Mouse (Mus musculus) cerebellum, adult 2 months (tissue): ENCODE data around the gene Dut. TPM values are rescaled to one million over a fixed set of nuclear protein-coding genes. Genes with fewer than 3 reads are reported as not detected.

Experiments
- DNase-seq, 2 experiments: peaks; one replicate each; pipeline ENCODE4 v3.0.0; 2021
- H3K27ac ChIP-seq: fragments of 200-500 bp; 2 replicates; pipeline ENCODE4 v1.5.1; 2012; ENCODE audit warnings: low read length, control low read depth, inconsistent platforms; ENCODE audit not compliant: insufficient read depth
- H3K27me3 ChIP-seq: fragments of 200-500 bp; 2 replicates; pipeline ENCODE4 v1.6.1; 2012; ENCODE audit warnings: inconsistent platforms, mild to moderate bottlenecking, low read length, moderate library complexity; ENCODE audit not compliant: control insufficient read depth, insufficient read depth
- H3K4me1 ChIP-seq: fragments of 200-500 bp; 2 replicates; pipeline ENCODE4 v1.6.1; 2011; ENCODE audit warnings: low read length; ENCODE audit not compliant: control insufficient read depth, insufficient read depth
- H3K4me3 ChIP-seq: fragments of 200-500 bp; replicated peaks from 2 replicates; pipeline ENCODE3; 2011; ENCODE audit warnings: mild to moderate bottlenecking, low read depth, low read length, control low read depth; ENCODE audit not compliant: insufficient read depth
- CTCF ChIP-seq: fragments of 200-500 bp; IDR thresholded peaks from 2 replicates; pipeline ENCODE4 v1.5.1; 2011; ENCODE audit warnings: low read depth, mild to moderate bottlenecking, control low read depth, low read length, moderate library complexity, borderline replicate concordance; ENCODE audit not compliant: insufficient read depth
- POLR2A ChIP-seq: fragments of 200-500 bp; IDR thresholded peaks from 2 replicates; pipeline ENCODE4 v1.6.1; 2011; ENCODE audit warnings: low read length, control low read depth, borderline replicate concordance; ENCODE audit not compliant: insufficient read depth
- WGBS: fragments of 180-500 bp; shearing (Covaris S2); methylation state at CpG from one replicate; pipeline ENCODE4 v1.1.7; 2018; 5-methylcytosine and 5-hydroxymethylcytosine counted together
- polyA plus RNA-seq: library from polyadenylated mRNA; depleted of rRNA; stranded (reverse); fragments of >200 nt; gene quantifications from 2 replicates; pipeline ENCODE4 v1.2.3, GENCODE M21; 2012; rRNA removed

Gene Dut
- polyA plus RNA-seq, 1 experiment, result 44.8 TPM

GRCm38 (mm10) chr2:125298841-125299240, 51.9 kb downstream of the Dut start:
- WGBS, result 96% methylated on average over 1 of the region's 1 CpGs
- TF ChIP-seq POLR2A, result no peak
- TF ChIP-seq CTCF, result no peak
- H3K27me3 ChIP-seq, result no peaks in the 10 kb centered on the region
- no peak overlapping the region for H3K27ac ChIP-seq
- DNase-seq, result no peak
- H3K4me1 ChIP-seq, result no peaks in the 10 kb centered on the region
- H3K4me3 ChIP-seq, result no peak overlapping the region

- no peak for DNase-seq
- Histone ChIP-seq H3K27ac (no peak overlapping the region), H3K4me1 (no peaks in the 10 kb centered on the region), H3K4me3 (no peak overlapping the region), H3K27me3 (no peaks in the 10 kb centered on the region)
- TF ChIP-seq CTCF, result no peak
- no peak for TF ChIP-seq POLR2A
- 48% methylated on average over 9 of the region's 9 CpGs for WGBS
Measured at GRCm38 (mm10) chr2:125301877-125302624, 55.1 kb downstream of the Dut start.

- 90% methylated on average over 8 of the region's 8 CpGs for WGBS
- TF ChIP-seq CTCF (no peak), POLR2A (no peak)
- Histone ChIP-seq H3K27me3 (no peaks in the 10 kb centered on the region), H3K4me3 (no peak overlapping the region), H3K27ac (no peak overlapping the region), H3K4me1 (no peaks in the 10 kb centered on the region)
- DNase-seq, result no peak
Measured at GRCm38 (mm10) chr2:125302625-125302924, 55.6 kb downstream of the Dut start.

GRCm38 (mm10) chr2:125303764-125304384, 56.9 kb downstream of the Dut start:
- TF ChIP-seq CTCF, result peak; percentile 41; the same call in 1 of the 2 replicates
- no peak for TF ChIP-seq POLR2A
- no peak for DNase-seq
- Histone ChIP-seq H3K27ac (no peak overlapping the region), H3K27me3 (no peaks in the 10 kb centered on the region), H3K4me1 (no peaks in the 10 kb centered on the region), H3K4me3 (no peak overlapping the region)
- 85% methylated on average over 5 of the region's 5 CpGs for WGBS

GRCm38 (mm10) chr2:125304746-125305145, 57.8 kb downstream of the Dut start:
- TF ChIP-seq CTCF, result no peak
- TF ChIP-seq POLR2A, result no peak
- WGBS, result 68% methylated on average over 3 of the region's 3 CpGs
- Histone ChIP-seq H3K4me1 (no peaks in the 10 kb centered on the region), H3K27me3 (no peaks in the 10 kb centered on the region), H3K27ac (no peak overlapping the region), H3K4me3 (no peak overlapping the region)
- no peak for DNase-seq

- TF ChIP-seq POLR2A (no peak), CTCF (no peak)
- Histone ChIP-seq H3K4me3 (no peak overlapping the region), H3K27ac (no peak overlapping the region), H3K4me1 (no peaks in the 10 kb centered on the region), H3K27me3 (no peaks in the 10 kb centered on the region)
- WGBS, result 84% methylated on average over 3 of the region's 3 CpGs
- no peak for DNase-seq
Measured at GRCm38 (mm10) chr2:125305671-125306070, 58.7 kb downstream of the Dut start.

Other genes starting within 250 kb of the Dut start
- gene Slc24a5, start 179.1 kb upstream of the Dut start, polyA plus RNA-seq, result 0.70 and 2.2 TPM in 2 replicates
- gene Myef2, start 123.5 kb upstream of the Dut start, polyA plus RNA-seq, result 80.7 and 86.2 TPM in 2 replicates
- gene Ctxn2, start 110.5 kb upstream of the Dut start, polyA plus RNA-seq, result 7.6 and 11.2 TPM in 2 replicates
- gene Slc12a1, start 94.7 kb upstream of the Dut start, polyA plus RNA-seq, result 0.06 and 0.07 TPM in 2 replicates